Mouse (Mus musculus): ENCODE measurements around the gene Tet3.

Tet3 gene

GRCm38 (mm10) chr6:83439119-83439767 is 19.6 kb downstream of the Tet3 start:
- DNase-seq, result no peak

GRCm38 (mm10) chr6:83438584-83438983 is 20.3 kb downstream of the Tet3 start:
- DNase-seq, result no peak

- no peak for DNase-seq
Measured at GRCm38 (mm10) chr6:83437802-83438201, 21.1 kb downstream of the Tet3 start.

- no peak for DNase-seq
Measured at GRCm38 (mm10) chr6:83437225-83437624, 21.7 kb downstream of the Tet3 start.

- DNase-seq, result no peak
Measured at GRCm38 (mm10) chr6:83436547-83436946, 22.3 kb downstream of the Tet3 start.

- DNase-seq, result no peak
Measured at GRCm38 (mm10) chr6:83435174-83435573, 23.7 kb downstream of the Tet3 start.

GRCm38 (mm10) chr6:83433546-83433945 is 25.3 kb downstream of the Tet3 start:
- no peak for DNase-seq

- no peak for DNase-seq
Measured at GRCm38 (mm10) chr6:83432966-83433365, 25.9 kb downstream of the Tet3 start.

GRCm38 (mm10) chr6:83427968-83428731 is 30.7 kb downstream of the Tet3 start:
- peak; percentile 37 for DNase-seq

- DNase-seq, result no peak
Measured at GRCm38 (mm10) chr6:83427512-83427911, 31.4 kb downstream of the Tet3 start.

- DNase-seq, result no peak
Measured at GRCm38 (mm10) chr6:83426576-83426975, 32.3 kb downstream of the Tet3 start.

- DNase-seq, result no peak
Measured at GRCm38 (mm10) chr6:83424053-83424404, 34.9 kb downstream of the Tet3 start.

GRCm38 (mm10) chr6:83423400-83424052 is 35.4 kb downstream of the Tet3 start:
- no peak for DNase-seq

GRCm38 (mm10) chr6:83421866-83422649 is 36.8 kb downstream of the Tet3 start:
- no peak for DNase-seq

- no peak for DNase-seq
Measured at GRCm38 (mm10) chr6:83419516-83419915, 39.4 kb downstream of the Tet3 start.

GRCm38 (mm10) chr6:83417531-83417930 is 41.4 kb downstream of the Tet3 start:
- peak; percentile 49 for DNase-seq

- no peak for DNase-seq
Measured at GRCm38 (mm10) chr6:83417104-83417502, 41.8 kb downstream of the Tet3 start.

GRCm38 (mm10) chr6:83416261-83417103 is 42.4 kb downstream of the Tet3 start:
- DNase-seq, result peak; percentile 68

GRCm38 (mm10) chr6:83415356-83415940 is 43.4 kb downstream of the Tet3 start:
- DNase-seq, result no peak

GRCm38 (mm10) chr6:83414601-83415355 is 44.1 kb downstream of the Tet3 start:
- DNase-seq, result peak; percentile 38

- DNase-seq, result no peak
Measured at GRCm38 (mm10) chr6:83413686-83414085, 45.2 kb downstream of the Tet3 start.
